Mouse (Mus musculus) neural tube, embryonic 15.5 days (tissue): Measurements from ENCODE around the gene Ggcx. TPM values are rescaled to one million over a fixed set of nuclear protein-coding genes. Genes with fewer than 3 reads are reported as not detected.

Source experiments
- ATAC-seq: fragments of 200-750 bp; cut with Nextera tagmentation; 2 replicates; pipeline ENCODE4 v1.8.0; 2017; ENCODE audit warnings: mild to moderate bottlenecking, moderate TSS enrichment, moderate library complexity; ENCODE audit not compliant: low FRiP score
- H3K27ac ChIP-seq: fragments of 300-500 bp; sonication (generic); replicated peaks from 2 replicates; pipeline ENCODE4 v1.5.1; 2015; ENCODE audit warnings: mild to moderate bottlenecking, inconsistent platforms
- H3K27me3 ChIP-seq: fragments of 300-500 bp; sonication (generic); replicated peaks from 2 replicates; pipeline ENCODE4 v1.6.1; 2015; ENCODE audit warnings: inconsistent platforms
- H3K36me3 ChIP-seq: fragments of 300-500 bp; sonication (generic); 2 replicates; pipeline ENCODE4 v1.6.1; 2015; ENCODE audit warnings: inconsistent platforms
- H3K4me1 ChIP-seq: fragments of 300-500 bp; sonication (generic); 2 replicates; pipeline ENCODE4 v1.6.1; 2015; ENCODE audit warnings: inconsistent platforms
- H3K4me2 ChIP-seq: fragments of 300-500 bp; sonication (generic); 2 replicates; pipeline ENCODE4 v1.6.1; 2015; ENCODE audit warnings: inconsistent platforms, mild to moderate bottlenecking, moderate library complexity
- H3K4me3 ChIP-seq: fragments of 300-500 bp; sonication (generic); replicated peaks from 2 replicates; pipeline ENCODE4 v1.5.1; 2015; ENCODE audit warnings: mild to moderate bottlenecking, inconsistent platforms
- H3K9ac ChIP-seq: fragments of 300-500 bp; sonication (generic); replicated peaks from 2 replicates; pipeline ENCODE4 v1.6.1; 2015; ENCODE audit warnings: mild to moderate bottlenecking, inconsistent platforms
- H3K9me3 ChIP-seq: fragments of 300-500 bp; sonication (generic); replicated peaks from 2 replicates; pipeline ENCODE4 v1.6.1; 2016; ENCODE audit warnings: inconsistent platforms
- WGBS: fragments of 180-500 bp; shearing (Covaris S2); methylation state at CpG from one replicate; pipeline ENCODE4 v1.1.7; 2015; ENCODE audit warnings: mixed read lengths; 5-methylcytosine and 5-hydroxymethylcytosine counted together
- polyA plus RNA-seq: library from polyadenylated mRNA; unstranded; fragments of >200 nt; fragmentation: Nextera tagmentation; extraction: Ambion mirVana; gene quantifications from 2 replicates; pipeline ENCODE4 v1.2.1, GENCODE M21; 2015

The Ggcx gene
- polyA plus RNA-seq, 1 experiment from 2014 or later, result 19.0 TPM

DNA sequence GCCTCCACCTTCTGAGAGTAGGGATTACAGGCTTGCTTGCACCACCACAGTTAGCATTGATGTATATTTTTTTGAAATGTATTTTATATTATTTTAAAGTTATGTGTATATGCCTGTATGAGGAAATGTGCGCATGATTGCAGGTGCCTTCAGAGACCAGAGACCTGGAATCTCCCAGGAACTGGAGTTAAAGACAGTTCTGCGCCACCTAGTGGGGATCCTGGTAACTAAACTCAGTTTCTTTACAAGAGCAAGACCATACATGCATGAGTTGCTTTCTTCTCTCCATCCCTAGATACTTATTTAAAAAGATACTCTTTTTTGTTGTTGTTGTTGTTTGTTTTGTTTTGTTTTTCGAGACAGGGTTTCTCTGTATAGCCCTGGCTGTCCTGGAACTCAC lies 4.5 kb upstream of the Ggcx start:
- no peak overlapping the region for H3K27ac ChIP-seq
- no peak overlapping the region for H3K4me2 ChIP-seq
- H3K9ac ChIP-seq, result no peak overlapping the region
- H3K9me3 ChIP-seq, result no peaks in the 10 kb centered on the region
- ATAC-seq, result no peak
- H3K4me1 ChIP-seq, result peaks cover 7% of the 10 kb centered on the region
- no peaks in the 10 kb centered on the region for H3K27me3 ChIP-seq
- H3K4me3 ChIP-seq, result no peak overlapping the region
- H3K36me3 ChIP-seq, result no peaks in the 10 kb centered on the region
- WGBS, result 17% methylated on average over 3 of the region's 3 CpGs

DNA sequence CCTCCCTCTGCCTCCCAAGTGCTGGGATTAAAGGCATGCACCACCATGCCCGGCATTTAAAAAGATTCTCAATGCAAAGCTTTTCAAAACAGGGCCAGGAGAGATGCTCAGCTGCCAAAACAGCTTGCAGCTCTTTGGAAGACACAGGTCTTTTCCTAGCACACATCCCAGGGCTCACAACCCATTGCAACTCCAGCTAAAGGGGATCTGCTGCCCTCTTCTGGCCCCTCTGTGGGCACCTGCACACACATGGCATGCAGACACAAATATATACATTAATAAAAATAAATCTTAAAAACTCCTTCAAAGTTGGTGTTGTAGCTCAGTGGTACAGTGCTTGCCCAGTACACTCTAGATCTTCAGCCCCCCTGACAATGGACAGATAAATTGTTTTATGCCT lies 4.1 kb upstream of the Ggcx start:
- no peaks in the 10 kb centered on the region for H3K36me3 ChIP-seq
- H3K9me3 ChIP-seq, result no peaks in the 10 kb centered on the region
- no peak overlapping the region for H3K27ac ChIP-seq
- 38% methylated on average over 1 of the region's 1 CpGs for WGBS
- no peak overlapping the region for H3K4me3 ChIP-seq
- no peak overlapping the region for H3K9ac ChIP-seq
- no peak for ATAC-seq
- no peak overlapping the region for H3K4me2 ChIP-seq
- no peaks in the 10 kb centered on the region for H3K27me3 ChIP-seq
- peaks cover 11% of the 10 kb centered on the region for H3K4me1 ChIP-seq

DNA sequence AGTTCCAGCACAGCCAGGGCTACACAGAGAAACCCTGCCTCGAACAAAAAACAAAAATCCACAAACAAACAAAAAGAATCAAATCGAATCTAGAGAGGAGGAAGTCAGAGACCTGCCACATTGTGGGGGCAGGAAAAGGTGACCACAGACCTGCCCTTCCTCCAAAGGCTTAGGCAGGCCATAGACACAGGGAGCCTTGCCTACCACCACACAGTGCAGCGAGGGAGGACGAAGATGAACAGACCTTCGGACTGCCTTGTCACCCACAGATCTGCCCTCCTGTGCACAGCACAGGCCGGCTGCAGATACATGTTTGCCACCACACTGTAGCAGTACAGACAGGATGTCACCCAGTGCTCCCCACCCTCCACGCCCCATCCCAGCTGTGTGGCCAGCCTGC lies 3.6 kb upstream of the Ggcx start:
- H3K9ac ChIP-seq, result no peak overlapping the region
- ATAC-seq, result no peak
- H3K4me3 ChIP-seq, result no peak overlapping the region
- no peak overlapping the region for H3K4me2 ChIP-seq
- no peak overlapping the region for H3K27ac ChIP-seq
- no peaks in the 10 kb centered on the region for H3K36me3 ChIP-seq
- 84% methylated on average over 7 of the region's 7 CpGs for WGBS
- no peaks in the 10 kb centered on the region for H3K9me3 ChIP-seq
- no peaks in the 10 kb centered on the region for H3K27me3 ChIP-seq
- H3K4me1 ChIP-seq, result peaks cover 17% of the 10 kb centered on the region

DNA sequence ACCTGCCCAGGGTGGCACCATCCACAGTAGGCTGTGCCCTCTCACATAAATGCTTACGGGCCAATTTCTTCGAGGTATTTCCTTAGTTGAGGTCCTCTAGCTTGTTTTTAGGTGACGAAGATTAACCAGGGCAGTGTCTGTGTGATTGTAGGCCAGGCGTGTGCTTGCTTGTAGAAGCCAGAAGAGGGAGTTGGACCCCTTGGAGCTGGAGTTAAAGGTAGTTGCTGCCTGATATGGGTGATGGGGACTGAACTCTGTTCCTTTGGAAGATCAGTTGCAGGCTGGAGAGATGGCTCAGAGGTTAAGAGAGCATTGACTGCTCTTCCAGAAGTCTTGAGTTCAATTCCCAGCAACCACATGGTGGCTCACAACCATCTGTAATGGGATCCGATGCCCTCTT lies 1.1 kb downstream of the Ggcx start:
- H3K9me3 ChIP-seq, result no peaks in the 10 kb centered on the region
- no peaks in the 10 kb centered on the region for H3K27me3 ChIP-seq
- H3K4me2 ChIP-seq, result peak overlapping the region; percentile 81
- no peak for ATAC-seq
- H3K4me3 ChIP-seq, result peak overlapping the region; percentile 81
- H3K4me1 ChIP-seq, result peaks cover 25% of the 10 kb centered on the region
- peaks cover 25% of the 10 kb centered on the region for H3K36me3 ChIP-seq
- WGBS, result 83% methylated on average over 5 of the region's 5 CpGs
- no peak overlapping the region for H3K27ac ChIP-seq
- no peak overlapping the region for H3K9ac ChIP-seq

DNA sequence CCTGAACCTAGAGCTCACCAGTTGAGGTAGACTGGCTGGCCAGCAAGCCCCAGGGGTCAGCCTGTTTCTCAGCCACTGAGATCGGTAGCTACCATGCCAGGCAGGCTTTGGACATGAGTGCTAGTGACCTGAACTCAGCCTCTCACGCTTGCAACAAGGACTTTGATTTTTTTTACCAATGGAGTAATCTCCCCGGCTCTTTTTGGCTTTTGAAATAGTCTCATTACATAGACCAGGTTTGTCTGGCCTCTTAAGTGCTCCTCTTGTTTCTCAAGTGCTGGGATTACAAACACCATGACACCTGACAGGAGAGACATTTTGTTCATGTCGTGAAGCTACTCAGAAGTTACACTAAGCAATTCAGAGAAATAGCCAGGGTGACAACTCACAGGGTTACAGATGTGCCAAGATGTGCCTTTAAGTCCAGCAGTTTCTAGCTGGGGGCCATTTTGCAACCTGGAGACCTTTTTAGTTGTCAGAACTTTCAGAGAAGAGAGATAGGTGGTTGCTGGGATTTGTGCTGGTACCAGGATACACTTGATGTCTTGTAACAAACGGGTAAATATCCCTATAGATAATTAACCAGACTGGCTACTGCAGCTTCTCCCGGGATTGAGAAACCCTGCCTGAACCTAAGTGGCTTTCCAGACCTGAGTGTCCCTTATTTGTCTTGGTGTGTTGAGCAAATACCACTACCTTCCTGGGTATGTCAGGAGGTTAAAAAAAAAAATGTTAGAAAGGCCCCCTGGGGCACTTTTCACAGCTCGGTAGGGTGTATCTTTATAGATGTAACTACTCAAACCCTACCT lies 2.1 kb downstream of the Ggcx start:
- Histone ChIP-seq H3K27ac (no peak overlapping the region), H3K4me2 (no peak overlapping the region), H3K27me3 (no peaks in the 10 kb centered on the region), H3K9ac (no peak overlapping the region), H3K4me1 (peaks cover 25% of the 10 kb centered on the region), H3K36me3 (peaks cover 31% of the 10 kb centered on the region), H3K4me3 (no peak overlapping the region), H3K9me3 (no peaks in the 10 kb centered on the region)
- no peak for ATAC-seq
- 85% methylated on average over 7 of the region's 7 CpGs for WGBS

- no peak overlapping the region for H3K9ac ChIP-seq
- no peak overlapping the region for H3K4me3 ChIP-seq
- H3K27me3 ChIP-seq, result no peaks in the 10 kb centered on the region
- no peaks in the 10 kb centered on the region for H3K9me3 ChIP-seq
- WGBS, result 95% methylated on average over 4 of the region's 4 CpGs
- ATAC-seq, result no peak
- peaks cover 46% of the 10 kb centered on the region for H3K36me3 ChIP-seq
- no peak overlapping the region for H3K27ac ChIP-seq
- no peak overlapping the region for H3K4me2 ChIP-seq
- H3K4me1 ChIP-seq, result peaks cover 25% of the 10 kb centered on the region
Observed at GRCm38 (mm10) chr6:72418279-72418678, 4.2 kb downstream of the Ggcx start.

DNA sequence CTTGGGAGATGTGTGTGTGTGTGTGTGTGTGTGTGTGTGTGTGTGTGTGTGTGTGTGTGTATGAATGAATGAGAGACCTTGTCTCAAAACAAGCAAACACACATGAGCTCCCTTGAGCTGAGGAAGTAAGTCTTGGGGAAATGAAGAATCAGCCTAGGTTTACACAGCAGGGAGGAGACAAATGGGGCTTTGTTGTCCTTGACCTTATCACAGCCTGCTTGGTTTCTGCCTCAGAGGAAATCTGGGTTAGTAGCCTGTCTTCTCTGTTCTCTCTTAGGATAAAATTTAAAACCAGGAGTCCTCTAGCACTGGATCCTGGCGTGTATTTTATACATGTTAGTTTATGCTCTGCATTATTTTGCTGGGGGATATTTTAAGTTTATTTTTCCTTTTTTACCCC lies 5.7 kb downstream of the Ggcx start:
- H3K36me3 ChIP-seq, result peaks cover 62% of the 10 kb centered on the region
- 93% methylated on average over 1 of the region's 1 CpGs for WGBS

DNA sequence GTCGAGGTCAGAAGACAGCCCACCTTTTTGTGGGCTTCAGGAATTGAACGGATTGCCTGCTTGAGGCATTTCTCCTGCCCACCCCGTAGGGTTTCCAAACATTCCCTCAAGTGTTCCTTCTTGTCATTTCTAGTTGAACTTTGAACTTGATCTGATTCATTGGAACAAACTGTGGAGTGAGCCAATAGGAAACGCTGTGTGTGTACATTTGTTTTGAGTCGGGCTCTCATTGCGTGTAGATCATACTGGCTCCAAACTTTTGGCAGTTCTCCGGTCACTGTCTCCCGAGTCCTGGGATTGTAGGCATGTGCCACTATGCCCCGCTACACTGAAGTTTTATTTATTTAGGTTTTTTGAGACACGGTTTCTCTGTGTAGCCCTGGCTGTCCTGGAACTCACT lies 6.8 kb downstream of the Ggcx start:
- Histone ChIP-seq H3K4me3 (no peak overlapping the region), H3K36me3 (peaks cover 73% of the 10 kb centered on the region), H3K27me3 (no peaks in the 10 kb centered on the region), H3K9ac (no peak overlapping the region), H3K4me1 (peaks cover 5% of the 10 kb centered on the region), H3K9me3 (no peaks in the 10 kb centered on the region), H3K4me2 (no peak overlapping the region), H3K27ac (no peak overlapping the region)
- WGBS, result 94% methylated on average over 10 of the region's 10 CpGs
- no peak for ATAC-seq

More for the DNA sequence above, 5.7 kb downstream of the Ggcx start:
- no peak overlapping the region for H3K9ac ChIP-seq
- H3K27ac ChIP-seq, result no peak overlapping the region
- no peak for ATAC-seq
- H3K4me2 ChIP-seq, result no peak overlapping the region
- H3K4me1 ChIP-seq, result peaks cover 15% of the 10 kb centered on the region
- H3K9me3 ChIP-seq, result no peaks in the 10 kb centered on the region
- no peaks in the 10 kb centered on the region for H3K27me3 ChIP-seq
- no peak overlapping the region for H3K4me3 ChIP-seq

GRCm38 (mm10) chr6:72425646-72426045 lies 11.5 kb downstream of the Ggcx start:
- Histone ChIP-seq H3K27me3 (no peaks in the 10 kb centered on the region), H3K4me2 (no peak overlapping the region), H3K4me1 (peaks cover 5% of the 10 kb centered on the region; the same call in 1 of the 2 replicates), H3K27ac (no peak overlapping the region), H3K4me3 (no peak overlapping the region), H3K36me3 (peaks cover 68% of the 10 kb centered on the region), H3K9me3 (no peaks in the 10 kb centered on the region), H3K9ac (no peak overlapping the region)
- ATAC-seq, result no peak
- 95% methylated on average over 11 of the region's 11 CpGs for WGBS

DNA sequence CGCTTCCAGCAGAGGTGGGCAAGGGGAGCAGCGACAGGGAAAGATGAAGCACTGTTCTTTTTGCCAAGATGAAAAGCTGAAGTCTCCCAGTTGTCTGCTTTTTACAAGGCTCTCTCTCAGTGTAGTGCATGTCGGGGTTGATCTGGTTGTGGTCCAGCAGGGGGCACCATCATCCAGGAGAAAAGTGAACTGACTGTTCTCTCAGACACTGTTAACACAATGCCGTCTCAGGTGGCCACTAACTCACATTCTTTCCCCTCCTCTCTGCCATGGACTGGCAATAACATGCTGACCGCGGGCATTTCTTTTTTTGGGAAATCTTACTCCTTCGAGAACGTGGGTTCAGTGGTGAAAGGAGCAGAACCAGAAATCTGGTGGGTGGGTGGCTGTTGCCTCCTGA lies 13.9 kb downstream of the Ggcx start:
- Histone ChIP-seq H3K27ac (no peak overlapping the region), H3K27me3 (no peaks in the 10 kb centered on the region), H3K36me3 (peaks cover 71% of the 10 kb centered on the region), H3K4me2 (no peak overlapping the region), H3K4me1 (peaks cover 12% of the 10 kb centered on the region), H3K9me3 (no peaks in the 10 kb centered on the region), H3K4me3 (no peak overlapping the region), H3K9ac (peak overlapping the region; percentile 1; the same call in 1 of the 2 replicates)
- 28% methylated on average over 8 of the region's 8 CpGs for WGBS
- ATAC-seq, result peak; percentile 84

- WGBS, result 87% methylated on average over 21 of the region's 21 CpGs
Observed at GRCm38 (mm10) chr6:72429061-72429842, 15.1 kb downstream of the Ggcx start.

More at GRCm38 (mm10) chr6:72429061-72429842, 15.1 kb downstream of the Ggcx start:
- Histone ChIP-seq H3K27me3 (no peaks in the 10 kb centered on the region), H3K4me3 (no peak overlapping the region), H3K4me2 (no peak overlapping the region), H3K27ac (no peak overlapping the region), H3K36me3 (peaks cover 66% of the 10 kb centered on the region), H3K9ac (no peak overlapping the region), H3K9me3 (no peaks in the 10 kb centered on the region), H3K4me1 (peaks cover 12% of the 10 kb centered on the region)
- no peak for ATAC-seq
